Mouse (Mus musculus) liver, embryonic 13.5 days (tissue): Measurements from ENCODE around the gene Dppa5a. TPM values are rescaled to one million over a fixed set of nuclear protein-coding genes. Genes with fewer than 3 reads are reported as not detected.
"Not testable (repeated sequence)": the region's sequence is repeated elsewhere in the genome, so short reads cannot be mapped to it uniquely, and the experiment has no call there.

ENCODE experiments used
- ATAC-seq: fragments of 200-750 bp; cut with Nextera tagmentation; 2 replicates; pipeline ENCODE4 v1.8.0; 2017; ENCODE audit warnings: low read depth, mild to moderate bottlenecking, moderate number of reproducible peaks, moderate library complexity
- DNase-seq: peaks from one replicate; pipeline ENCODE4 v3.0.0; 2022
- H3K27ac ChIP-seq: fragments of 300-500 bp; sonication (generic); 2 replicates; pipeline ENCODE4 v1.5.1; 2015; ENCODE audit warnings: moderate library complexity, mild to moderate bottlenecking, inconsistent platforms
- H3K27me3 ChIP-seq: fragments of 300-500 bp; sonication (generic); 2 replicates; pipeline ENCODE4 v1.6.1; 2015; ENCODE audit warnings: mild to moderate bottlenecking, inconsistent platforms
- H3K36me3 ChIP-seq: fragments of 300-500 bp; sonication (generic); 2 replicates; pipeline ENCODE4 v1.6.1; 2015; ENCODE audit warnings: mild to moderate bottlenecking, inconsistent platforms
- H3K4me1 ChIP-seq: fragments of 300-500 bp; sonication (generic); replicated peaks from 2 replicates; pipeline ENCODE4 v1.6.1; 2015; ENCODE audit warnings: inconsistent platforms
- H3K4me2 ChIP-seq: fragments of 300-500 bp; sonication (generic); 2 replicates; pipeline ENCODE4 v1.6.1; 2015; ENCODE audit warnings: inconsistent platforms, mild to moderate bottlenecking, moderate library complexity
- H3K4me3 ChIP-seq: fragments of 300-500 bp; sonication (generic); replicated peaks from 2 replicates; pipeline ENCODE4 v1.5.1; 2015; ENCODE audit warnings: mild to moderate bottlenecking, inconsistent platforms
- H3K9ac ChIP-seq: fragments of 300-500 bp; sonication (generic); 2 replicates; pipeline ENCODE4 v1.6.1; 2015; ENCODE audit warnings: mild to moderate bottlenecking, inconsistent platforms
- H3K9me3 ChIP-seq: fragments of 300-500 bp; sonication (generic); replicated peaks from 2 replicates; pipeline ENCODE4 v1.6.1; 2016; ENCODE audit warnings: inconsistent platforms
- WGBS: fragments of 180-500 bp; shearing (Covaris S2); methylation state at CpG from one replicate; pipeline ENCODE4 v1.1.7; 2015; ENCODE audit not compliant: insufficient replicate concordance; 5-methylcytosine and 5-hydroxymethylcytosine counted together
- polyA plus RNA-seq: library from polyadenylated mRNA; unstranded; fragments of >200 nt; fragmentation: Nextera tagmentation; extraction: Ambion mirVana; gene quantifications from 2 replicates; pipeline ENCODE4 v1.2.1, GENCODE M21; 2015

Dppa5a gene
- polyA plus RNA-seq, 1 experiment from 2014 or later, result not detected

- no peaks in the 10 kb centered on the region for H3K27me3 ChIP-seq
- no peak for DNase-seq
- no peaks in the 10 kb centered on the region for H3K36me3 ChIP-seq
- no peak overlapping the region for H3K4me2 ChIP-seq
- no peak for ATAC-seq
- 82% methylated on average over 6 of the region's 6 CpGs for WGBS
- no peak overlapping the region for H3K9ac ChIP-seq
- H3K27ac ChIP-seq, result no peak overlapping the region
- H3K9me3 ChIP-seq, result no peaks in the 10 kb centered on the region
- no peak overlapping the region for H3K4me3 ChIP-seq
- H3K4me1 ChIP-seq, result no peaks in the 10 kb centered on the region
Observed at GRCm38 (mm10) chr9:78364701-78365100, 3.3 kb downstream of the Dppa5a start.

- Histone ChIP-seq H3K4me3 (no peak overlapping the region), H3K9ac (no peak overlapping the region), H3K36me3 (no peaks in the 10 kb centered on the region), H3K4me1 (no peaks in the 10 kb centered on the region), H3K9me3 (no peaks in the 10 kb centered on the region), H3K27ac (no peak overlapping the region), H3K4me2 (no peak overlapping the region), H3K27me3 (no peaks in the 10 kb centered on the region)
- ATAC-seq (no peak), DNase-seq (no peak)
- WGBS, result 26% methylated on average over 6 of the region's 6 CpGs
Observed at GRCm38 (mm10) chr9:78363374-78363773, 4.6 kb downstream of the Dppa5a start.

GRCm38 (mm10) chr9:78360484-78360872 lies 7.5 kb downstream of the Dppa5a start:
- no peak for DNase-seq
- H3K9ac ChIP-seq, result no peak overlapping the region
- no peaks in the 10 kb centered on the region for H3K9me3 ChIP-seq
- H3K4me1 ChIP-seq, result no peaks in the 10 kb centered on the region
- no peaks in the 10 kb centered on the region for H3K36me3 ChIP-seq
- H3K4me3 ChIP-seq, result no peak overlapping the region
- H3K4me2 ChIP-seq, result no peak overlapping the region
- 31% methylated on average over 2 of the region's 2 CpGs for WGBS
- ATAC-seq, result no peak
- H3K27me3 ChIP-seq, result no peaks in the 10 kb centered on the region
- no peak overlapping the region for H3K27ac ChIP-seq

- H3K4me3 ChIP-seq, result no peak overlapping the region
- no peaks in the 10 kb centered on the region for H3K4me1 ChIP-seq
- DNase-seq (no peak), ATAC-seq (no peak)
- H3K27me3 ChIP-seq, result no peaks in the 10 kb centered on the region
- WGBS, result 62% methylated on average over 6 of the region's 6 CpGs
- no peaks in the 10 kb centered on the region for H3K36me3 ChIP-seq
- no peak overlapping the region for H3K27ac ChIP-seq
- H3K9ac ChIP-seq, result no peak overlapping the region
- no peaks in the 10 kb centered on the region for H3K9me3 ChIP-seq
- no peak overlapping the region for H3K4me2 ChIP-seq
Observed at GRCm38 (mm10) chr9:78359750-78360483, 8.1 kb downstream of the Dppa5a start.

- Histone ChIP-seq H3K27me3 (no peaks in the 10 kb centered on the region), H3K4me1 (no peaks in the 10 kb centered on the region), H3K9me3 (no peaks in the 10 kb centered on the region), H3K4me3 (no peak overlapping the region), H3K27ac (no peak overlapping the region), H3K9ac (no peak overlapping the region), H3K4me2 (no peak overlapping the region), H3K36me3 (no peaks in the 10 kb centered on the region)
- 10% methylated on average over 9 of the region's 9 CpGs for WGBS
- 0 out of 2 replicates have a peak, but pooled peaks have one; percentile 47 for ATAC-seq
- peak; percentile 34 for DNase-seq
Observed at GRCm38 (mm10) chr9:78358053-78358452, 9.9 kb downstream of the Dppa5a start.

- ATAC-seq (no peak), DNase-seq (no peak)
- 68% methylated on average over 8 of the region's 8 CpGs for WGBS
- no peak within 1 kb of the TSS for H3K27ac ChIP-seq
- H3K4me2 ChIP-seq, result no peak within 1 kb of the TSS
- no peaks in the 10 kb centered on the region for H3K4me1 ChIP-seq
- H3K9me3 ChIP-seq, result no peaks in the 10 kb centered on the region
- no peaks in the 10 kb centered on the region for H3K27me3 ChIP-seq
- H3K4me3 ChIP-seq, result no peak within 1 kb of the TSS
- H3K9ac ChIP-seq, result no peak within 1 kb of the TSS
- no peaks in the 10 kb centered on the region for H3K36me3 ChIP-seq
Observed at GRCm38 (mm10) chr9:78355611-78356010, 12.4 kb downstream of the Dppa5a start, which contains the start of gene Gsta2. TSS of gene Gsta2 (minus strand) at chr9:78355788.

- no peak for DNase-seq
- Histone ChIP-seq H3K9me3 (no peaks in the 10 kb centered on the region), H3K4me3 (no peak overlapping the region), H3K4me1 (no peaks in the 10 kb centered on the region), H3K27ac (no peak overlapping the region), H3K9ac (no peak overlapping the region), H3K36me3 (no peaks in the 10 kb centered on the region), H3K4me2 (no peak overlapping the region), H3K27me3 (no peaks in the 10 kb centered on the region)
- ATAC-seq, result no peak
- WGBS, result 61% methylated on average over 11 of the region's 11 CpGs
Observed at GRCm38 (mm10) chr9:78354665-78355578, 13.1 kb downstream of the Dppa5a start.

- Histone ChIP-seq H3K4me3 (no peak overlapping the region), H3K9ac (no peak overlapping the region), H3K9me3 (no peaks in the 10 kb centered on the region), H3K27me3 (no peaks in the 10 kb centered on the region), H3K4me2 (no peak overlapping the region), H3K4me1 (no peaks in the 10 kb centered on the region), H3K36me3 (no peaks in the 10 kb centered on the region), H3K27ac (no peak overlapping the region)
- 50% methylated on average over 6 of the region's 6 CpGs for WGBS
- no peak for DNase-seq
- no peak for ATAC-seq
Observed at GRCm38 (mm10) chr9:78351504-78352220, 16.3 kb downstream of the Dppa5a start.

- not testable (repeated sequence) for H3K4me3 ChIP-seq, H3K4me2 ChIP-seq, H3K9ac ChIP-seq, H3K27ac ChIP-seq, H3K4me1 ChIP-seq, H3K27me3 ChIP-seq, H3K36me3 ChIP-seq, DNase-seq, H3K9me3 ChIP-seq, ATAC-seq
Observed at GRCm38 (mm10) chr9:78350007-78350406, 18.0 kb downstream of the Dppa5a start.

GRCm38 (mm10) chr9:78349141-78349540 lies 18.8 kb downstream of the Dppa5a start:
- not testable (repeated sequence) for H3K27ac ChIP-seq, H3K36me3 ChIP-seq, H3K9me3 ChIP-seq, DNase-seq, H3K9ac ChIP-seq, H3K27me3 ChIP-seq, H3K4me2 ChIP-seq, H3K4me1 ChIP-seq, ATAC-seq, H3K4me3 ChIP-seq
- WGBS, result 63% methylated on average over 3 of the region's 3 CpGs
